Mouse (Mus musculus) midbrain, embryonic 15.5 days (tissue): ENCODE results near the gene 1700028J19Rik. TPM values are rescaled to one million over a fixed set of nuclear protein-coding genes. Genes with fewer than 3 reads are reported as not detected.

Source experiments
- ATAC-seq: fragments of 200-750 bp; cut with Nextera tagmentation; replicated peaks from 2 replicates; pipeline ENCODE4 v1.8.0; 2017; ENCODE audit warnings: moderate TSS enrichment
- H3K27ac ChIP-seq: fragments of 300-500 bp; sonication (generic); 2 replicates; pipeline ENCODE4 v1.5.1; 2015; ENCODE audit warnings: mild to moderate bottlenecking, inconsistent platforms
- H3K27me3 ChIP-seq: fragments of 300-500 bp; sonication (generic); replicated peaks from 2 replicates; pipeline ENCODE4 v1.6.1; 2015; ENCODE audit warnings: inconsistent platforms
- H3K36me3 ChIP-seq: fragments of 300-500 bp; sonication (generic); replicated peaks from 2 replicates; pipeline ENCODE4 v1.6.1; 2015; ENCODE audit warnings: inconsistent platforms
- H3K4me1 ChIP-seq: fragments of 300-500 bp; sonication (generic); 2 replicates; pipeline ENCODE4 v1.6.1; 2015; ENCODE audit warnings: inconsistent platforms
- H3K4me2 ChIP-seq: fragments of 300-500 bp; sonication (generic); 2 replicates; pipeline ENCODE4 v1.6.1; 2015; ENCODE audit warnings: inconsistent platforms, mild to moderate bottlenecking, moderate library complexity
- H3K4me3 ChIP-seq: fragments of 300-500 bp; sonication (generic); 2 replicates; pipeline ENCODE4 v1.5.1; 2015; ENCODE audit warnings: mild to moderate bottlenecking, inconsistent platforms
- H3K9ac ChIP-seq: fragments of 300-500 bp; sonication (generic); 2 replicates; pipeline ENCODE4 v1.6.1; 2015; ENCODE audit warnings: mild to moderate bottlenecking, inconsistent platforms
- H3K9me3 ChIP-seq: fragments of 300-500 bp; sonication (generic); 2 replicates; pipeline ENCODE4 v1.6.1; 2016; ENCODE audit warnings: inconsistent platforms
- WGBS: fragments of 180-500 bp; shearing (Covaris S2); methylation state at CpG from one replicate; pipeline ENCODE4 v1.1.7; 2015; ENCODE audit warnings: mixed read lengths; 5-methylcytosine and 5-hydroxymethylcytosine counted together
- polyA plus RNA-seq: library from polyadenylated mRNA; unstranded; fragments of >200 nt; fragmentation: Nextera tagmentation; extraction: Ambion mirVana; gene quantifications from 2 replicates; pipeline ENCODE4 v1.2.1, GENCODE M21; 2015

The 1700028J19Rik gene
- polyA plus RNA-seq = 1.4 and 1.7 TPM in 2 replicates

- under 1% methylated on average over 62 of the region's 62 CpGs for WGBS
Measured at GRCm38 (mm10) chr7:44246055-44246983, at the start of gene 1700028J19Rik, which contains the start of gene 2410002F23Rik. 1700028J19Rik (minus strand) TSS chr7:44246695. 2410002F23Rik (plus strand) TSS chr7:44246722.

GRCm38 (mm10) chr7:44291418-44291817 is 44.9 kb upstream of the 1700028J19Rik start:
- 52% methylated on average over 4 of the region's 4 CpGs for WGBS
- Histone ChIP-seq H3K4me3 (no peak overlapping the region), H3K4me1 (no peaks in the 10 kb centered on the region), H3K4me2 (no peak overlapping the region), H3K9ac (no peak overlapping the region), H3K27me3 (no peaks in the 10 kb centered on the region), H3K36me3 (no peaks in the 10 kb centered on the region), H3K9me3 (no peaks in the 10 kb centered on the region), H3K27ac (no peak overlapping the region)
- ATAC-seq = no peak

More at GRCm38 (mm10) chr7:44246055-44246983, at the start of gene 1700028J19Rik, which contains the start of gene 2410002F23Rik:
- Histone ChIP-seq H3K4me1 (peaks cover 23% of the 10 kb centered on the region), H3K4me2 (peak within 1 kb of the TSS; percentile 70), H3K4me3 (peak within 1 kb of the TSS; percentile 94), H3K27ac (peak within 1 kb of the TSS; percentile 98), H3K9ac (peak within 1 kb of the TSS; percentile 93), H3K27me3 (no peaks in the 10 kb centered on the region), H3K9me3 (no peaks in the 10 kb centered on the region), H3K36me3 (peaks cover 22% of the 10 kb centered on the region)
- peak; percentile 87 for ATAC-seq

- Histone ChIP-seq H3K36me3 (no peaks in the 10 kb centered on the region), H3K27ac (no peak overlapping the region), H3K4me1 (no peaks in the 10 kb centered on the region), H3K27me3 (no peaks in the 10 kb centered on the region), H3K9me3 (no peaks in the 10 kb centered on the region), H3K9ac (no peak overlapping the region), H3K4me3 (no peak overlapping the region), H3K4me2 (no peak overlapping the region)
- ATAC-seq = no peak
- WGBS = 83% methylated on average over 4 of the region's 4 CpGs
Measured at GRCm38 (mm10) chr7:44290986-44291385, 44.5 kb upstream of the 1700028J19Rik start.

- no peak for ATAC-seq
Measured at GRCm38 (mm10) chr7:44287760-44288159, 41.3 kb upstream of the 1700028J19Rik start.

GRCm38 (mm10) chr7:44281586-44281985 is 35.1 kb upstream of the 1700028J19Rik start:
- H3K27ac ChIP-seq = 0 out of 2 replicates have a peak overlapping the region, but pooled peaks have one; percentile 4
- H3K9ac ChIP-seq = no peak overlapping the region
- WGBS = 67% methylated on average over 7 of the region's 7 CpGs

More at GRCm38 (mm10) chr7:44287760-44288159, 41.3 kb upstream of the 1700028J19Rik start:
- Histone ChIP-seq H3K4me3 (no peak overlapping the region), H3K27ac (no peak overlapping the region), H3K4me1 (no peaks in the 10 kb centered on the region), H3K27me3 (no peaks in the 10 kb centered on the region), H3K9ac (no peak overlapping the region), H3K36me3 (no peaks in the 10 kb centered on the region), H3K9me3 (no peaks in the 10 kb centered on the region), H3K4me2 (no peak overlapping the region)
- 59% methylated on average over 7 of the region's 7 CpGs for WGBS

GRCm38 (mm10) chr7:44280959-44281358 is 34.5 kb upstream of the 1700028J19Rik start:
- no peak overlapping the region for H3K9ac ChIP-seq
- WGBS = 57% methylated on average over 1 of the region's 1 CpGs
- H3K27ac ChIP-seq = 0 out of 2 replicates have a peak overlapping the region, but pooled peaks have one; percentile 4
- H3K4me1 ChIP-seq = peaks cover 8% of the 10 kb centered on the region
- no peak overlapping the region for H3K4me3 ChIP-seq
- peak; percentile 30; the same call in 1 of the 2 replicates for ATAC-seq
- no peaks in the 10 kb centered on the region for H3K27me3 ChIP-seq
- H3K4me2 ChIP-seq = no peak overlapping the region
- no peaks in the 10 kb centered on the region for H3K36me3 ChIP-seq
- H3K9me3 ChIP-seq = no peaks in the 10 kb centered on the region

More at GRCm38 (mm10) chr7:44281586-44281985, 35.1 kb upstream of the 1700028J19Rik start:
- H3K36me3 ChIP-seq = no peaks in the 10 kb centered on the region
- peak; percentile 67 for ATAC-seq
- H3K4me3 ChIP-seq = no peak overlapping the region
- H3K9me3 ChIP-seq = no peaks in the 10 kb centered on the region
- H3K4me1 ChIP-seq = peaks cover 8% of the 10 kb centered on the region
- H3K4me2 ChIP-seq = no peak overlapping the region
- H3K27me3 ChIP-seq = no peaks in the 10 kb centered on the region

GRCm38 (mm10) chr7:44277250-44277622 is 30.7 kb upstream of the 1700028J19Rik start:
- 42% methylated on average over 2 of the region's 2 CpGs for WGBS
- ATAC-seq = no peak
- no peaks in the 10 kb centered on the region for H3K36me3 ChIP-seq

GRCm38 (mm10) chr7:44276461-44277249 is 30.2 kb upstream of the 1700028J19Rik start:
- Histone ChIP-seq H3K27me3 (no peaks in the 10 kb centered on the region; the same call in 1 of the 2 replicates), H3K9ac (no peak overlapping the region), H3K27ac (no peak overlapping the region), H3K4me1 (peaks cover 2% of the 10 kb centered on the region; the same call in 1 of the 2 replicates), H3K4me3 (no peak overlapping the region), H3K4me2 (no peak overlapping the region), H3K36me3 (no peaks in the 10 kb centered on the region), H3K9me3 (no peaks in the 10 kb centered on the region)
- no peak for ATAC-seq
- WGBS = 60% methylated on average over 9 of the region's 10 CpGs

More at GRCm38 (mm10) chr7:44277250-44277622, 30.7 kb upstream of the 1700028J19Rik start:
- Histone ChIP-seq H3K4me3 (no peak overlapping the region), H3K9me3 (no peaks in the 10 kb centered on the region), H3K27ac (no peak overlapping the region), H3K27me3 (no peaks in the 10 kb centered on the region; the same call in 1 of the 2 replicates), H3K4me1 (peaks cover 8% of the 10 kb centered on the region), H3K9ac (no peak overlapping the region), H3K4me2 (no peak overlapping the region)

GRCm38 (mm10) chr7:44275546-44275945 is 29.1 kb upstream of the 1700028J19Rik start:
- Histone ChIP-seq H3K27me3 (no peaks in the 10 kb centered on the region; the same call in 1 of the 2 replicates), H3K36me3 (no peaks in the 10 kb centered on the region), H3K4me1 (no peaks in the 10 kb centered on the region), H3K4me3 (no peak overlapping the region), H3K9ac (no peak overlapping the region), H3K27ac (no peak overlapping the region), H3K4me2 (no peak overlapping the region), H3K9me3 (no peaks in the 10 kb centered on the region)
- 82% methylated on average over 3 of the region's 3 CpGs for WGBS
- ATAC-seq = no peak

- Histone ChIP-seq H3K9ac (no peak overlapping the region), H3K9me3 (no peaks in the 10 kb centered on the region), H3K4me3 (no peak overlapping the region), H3K4me2 (no peak overlapping the region), H3K27ac (no peak overlapping the region), H3K27me3 (no peaks in the 10 kb centered on the region; the same call in 1 of the 2 replicates), H3K36me3 (no peaks in the 10 kb centered on the region), H3K4me1 (no peaks in the 10 kb centered on the region)
- 47% methylated on average over 11 of the region's 11 CpGs for WGBS
- ATAC-seq = no peak
Measured at GRCm38 (mm10) chr7:44274096-44274495, 27.6 kb upstream of the 1700028J19Rik start.

- no peak overlapping the region for H3K4me2 ChIP-seq
- H3K4me3 ChIP-seq = no peak overlapping the region
- 59% methylated on average over 7 of the region's 7 CpGs for WGBS
- H3K27me3 ChIP-seq = no peaks in the 10 kb centered on the region; the same call in 1 of the 2 replicates
- H3K27ac ChIP-seq = no peak overlapping the region
- no peaks in the 10 kb centered on the region for H3K4me1 ChIP-seq
- H3K36me3 ChIP-seq = no peaks in the 10 kb centered on the region
- ATAC-seq = no peak
- H3K9me3 ChIP-seq = no peaks in the 10 kb centered on the region
- no peak overlapping the region for H3K9ac ChIP-seq
Measured at GRCm38 (mm10) chr7:44273446-44273845, 27.0 kb upstream of the 1700028J19Rik start.

GRCm38 (mm10) chr7:44272546-44272945 is 26.1 kb upstream of the 1700028J19Rik start:
- no peaks in the 10 kb centered on the region for H3K4me1 ChIP-seq
- H3K27me3 ChIP-seq = no peaks in the 10 kb centered on the region; the same call in 1 of the 2 replicates
- no peak overlapping the region for H3K4me3 ChIP-seq
- H3K9ac ChIP-seq = no peak overlapping the region
- H3K27ac ChIP-seq = no peak overlapping the region
- ATAC-seq = no peak
- H3K36me3 ChIP-seq = no peaks in the 10 kb centered on the region
- no peak overlapping the region for H3K4me2 ChIP-seq
- 95% methylated on average over 7 of the region's 7 CpGs for WGBS
- no peaks in the 10 kb centered on the region for H3K9me3 ChIP-seq
